Mouse (Mus musculus): Measurements from ENCODE around the gene Rbm8a. TPM values are rescaled to one million over a fixed set of nuclear protein-coding genes. Genes with fewer than 3 reads are reported as not detected.

Rbm8a gene
- polyA plus RNA-seq, 1 experiment from 2014 or later, result 147 TPM

GRCm38 (mm10) chr3:96669727-96670468 lies 40.2 kb downstream of the Rbm8a start, which contains the start of gene Ankrd35:
Gene Ankrd35 (plus strand): TSS chr3:96670131.
- Histone ChIP-seq H3K36me3 (ENCODE audit: control insufficient read depth, insufficient read depth, low read length) (no peaks in the 10 kb centered on the region), H3K4me2 (replicated peaks; ENCODE audit: low read depth, low read length) (peak within 1 kb of the TSS; percentile 55), H3K27ac (ENCODE audit: low read length) (no peak within 1 kb of the TSS), H3K9ac (replicated peaks; ENCODE audit: low read depth, low read length) (no peak within 1 kb of the TSS), H3K4me3 (ENCODE audit: low read depth, low read length) (peak within 1 kb of the TSS; percentile 30), H3K27me3 (ENCODE audit: control insufficient read depth, insufficient read depth, low read length) (no peaks in the 10 kb centered on the region), H3K4me1 (ENCODE audit: control insufficient read depth, insufficient read depth, low read length) (peaks cover 9% of the 10 kb centered on the region; the same call in 1 of the 2 replicates), H3K9me3 (ENCODE audit: control insufficient read depth, low read depth, low read length) (no peaks in the 10 kb centered on the region)
- WGBS, result 5% methylated on average over 34 of the region's 35 CpGs
- peak; percentile 93 for ATAC-seq (ENCODE audit: insufficient number of reproducible peaks, insufficient read depth, low FRiP score, low read depth)

DNA sequence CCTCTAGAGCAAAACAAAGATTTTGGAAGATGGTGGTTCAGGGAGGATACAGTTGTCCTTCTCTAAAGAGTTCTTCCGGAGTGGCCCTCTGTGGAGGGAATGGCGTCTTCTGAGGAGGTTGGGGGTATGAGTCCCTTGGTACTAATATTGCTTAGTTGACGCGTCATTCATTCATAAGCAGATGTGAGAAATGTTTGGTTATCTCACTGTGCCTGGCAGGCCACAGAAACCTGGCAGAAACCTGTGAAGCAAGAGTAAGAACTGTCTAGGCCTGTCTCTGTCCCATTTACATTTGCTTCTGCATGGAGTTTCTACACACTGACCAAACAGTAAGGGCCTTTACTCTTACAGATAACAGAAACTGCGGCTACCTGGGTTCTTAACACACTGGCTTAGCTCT lies 41.8 kb downstream of the Rbm8a start:
- no peak overlapping the region for H3K4me2 ChIP-seq (replicated peaks; ENCODE audit: low read depth, low read length)
- WGBS, result 89% methylated on average over 5 of the region's 5 CpGs
- ATAC-seq (ENCODE audit: insufficient number of reproducible peaks, insufficient read depth, low FRiP score, low read depth), result no peak

DNA sequence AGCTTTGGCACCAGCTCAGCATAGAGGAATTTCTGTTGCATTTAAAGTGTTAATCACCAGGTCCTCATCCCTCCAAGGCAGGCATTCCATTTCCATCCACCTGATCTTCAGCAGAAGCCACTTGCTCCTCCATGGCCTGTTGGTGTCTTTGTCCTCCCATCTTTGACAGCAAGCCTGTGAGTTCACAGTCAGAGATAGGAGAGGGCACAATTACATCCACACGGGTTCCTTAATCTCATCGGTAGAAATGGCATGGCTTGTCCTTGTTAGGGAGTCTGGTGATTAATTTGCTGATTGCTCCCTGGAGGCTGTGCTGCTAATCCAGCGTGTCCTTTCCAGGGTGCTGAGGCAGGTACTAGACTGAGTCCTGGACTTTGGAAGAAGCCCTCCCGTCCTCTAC lies 43.8 kb downstream of the Rbm8a start:
- 68% methylated on average over 4 of the region's 4 CpGs for WGBS
- H3K27me3 ChIP-seq (ENCODE audit: control insufficient read depth, insufficient read depth, low read length), result no peaks in the 10 kb centered on the region
- peaks cover 9% of the 10 kb centered on the region; the same call in 1 of the 2 replicates for H3K4me1 ChIP-seq (ENCODE audit: control insufficient read depth, insufficient read depth, low read length)
- no peaks in the 10 kb centered on the region for H3K9me3 ChIP-seq (ENCODE audit: control insufficient read depth, low read depth, low read length)
- H3K4me3 ChIP-seq (ENCODE audit: low read depth, low read length), result no peak overlapping the region
- H3K9ac ChIP-seq (replicated peaks; ENCODE audit: low read depth, low read length), result no peak overlapping the region
- H3K4me2 ChIP-seq (replicated peaks; ENCODE audit: low read depth, low read length), result no peak overlapping the region
- H3K36me3 ChIP-seq (ENCODE audit: control insufficient read depth, insufficient read depth, low read length), result no peaks in the 10 kb centered on the region
- ATAC-seq (ENCODE audit: insufficient number of reproducible peaks, insufficient read depth, low FRiP score, low read depth), result no peak
- no peak overlapping the region for H3K27ac ChIP-seq (ENCODE audit: low read length)

More for the DNA sequence above, 41.8 kb downstream of the Rbm8a start:
- Histone ChIP-seq H3K27ac (ENCODE audit: low read length) (no peak overlapping the region), H3K4me1 (ENCODE audit: control insufficient read depth, insufficient read depth, low read length) (peaks cover 9% of the 10 kb centered on the region; the same call in 1 of the 2 replicates), H3K36me3 (ENCODE audit: control insufficient read depth, insufficient read depth, low read length) (no peaks in the 10 kb centered on the region), H3K4me3 (ENCODE audit: low read depth, low read length) (no peak overlapping the region), H3K9ac (replicated peaks; ENCODE audit: low read depth, low read length) (no peak overlapping the region), H3K27me3 (ENCODE audit: control insufficient read depth, insufficient read depth, low read length) (no peaks in the 10 kb centered on the region), H3K9me3 (ENCODE audit: control insufficient read depth, low read depth, low read length) (no peaks in the 10 kb centered on the region)

DNA sequence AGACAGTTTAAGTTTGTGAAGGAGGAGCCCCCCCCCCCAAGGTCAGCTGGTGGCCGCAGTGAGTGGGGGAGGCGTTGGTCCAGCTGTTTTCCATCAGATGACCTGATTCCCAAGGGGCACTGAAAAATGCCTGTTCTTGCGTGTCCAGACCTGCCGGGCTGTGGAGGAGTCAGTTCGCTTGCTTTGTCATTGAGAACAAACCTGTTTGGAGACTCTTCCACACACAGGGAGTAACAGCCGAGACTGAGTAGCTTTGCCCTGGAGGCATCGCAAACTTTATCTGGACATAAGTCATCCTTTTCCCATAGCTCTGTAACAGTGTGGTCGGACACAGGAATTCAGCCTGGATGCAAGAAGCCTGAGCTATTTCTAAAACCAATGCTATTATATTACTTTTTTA lies 44.7 kb downstream of the Rbm8a start:
- 24% methylated on average over 8 of the region's 8 CpGs for WGBS
- Histone ChIP-seq H3K9ac (replicated peaks; ENCODE audit: low read depth, low read length) (no peak overlapping the region), H3K27me3 (ENCODE audit: control insufficient read depth, insufficient read depth, low read length) (no peaks in the 10 kb centered on the region), H3K27ac (ENCODE audit: low read length) (peak overlapping the region; percentile 52; the same call in 1 of the 2 replicates), H3K36me3 (ENCODE audit: control insufficient read depth, insufficient read depth, low read length) (no peaks in the 10 kb centered on the region), H3K4me1 (ENCODE audit: control insufficient read depth, insufficient read depth, low read length) (peaks cover 9% of the 10 kb centered on the region; the same call in 1 of the 2 replicates), H3K4me2 (replicated peaks; ENCODE audit: low read depth, low read length) (no peak overlapping the region), H3K4me3 (ENCODE audit: low read depth, low read length) (no peak overlapping the region), H3K9me3 (ENCODE audit: control insufficient read depth, low read depth, low read length) (no peaks in the 10 kb centered on the region)
- no peak for ATAC-seq (ENCODE audit: insufficient number of reproducible peaks, insufficient read depth, low FRiP score, low read depth)

- WGBS, result 85% methylated on average over 3 of the region's 3 CpGs
- Histone ChIP-seq H3K9me3 (ENCODE audit: control insufficient read depth, low read depth, low read length) (no peaks in the 10 kb centered on the region), H3K9ac (replicated peaks; ENCODE audit: low read depth, low read length) (no peak overlapping the region), H3K36me3 (ENCODE audit: control insufficient read depth, insufficient read depth, low read length) (no peaks in the 10 kb centered on the region), H3K4me2 (replicated peaks; ENCODE audit: low read depth, low read length) (no peak overlapping the region), H3K4me1 (ENCODE audit: control insufficient read depth, insufficient read depth, low read length) (peaks cover 9% of the 10 kb centered on the region; the same call in 1 of the 2 replicates), H3K27me3 (ENCODE audit: control insufficient read depth, insufficient read depth, low read length) (no peaks in the 10 kb centered on the region), H3K27ac (ENCODE audit: low read length) (no peak overlapping the region; the same call in 1 of the 2 replicates), H3K4me3 (ENCODE audit: low read depth, low read length) (no peak overlapping the region)
- no peak for ATAC-seq (ENCODE audit: insufficient number of reproducible peaks, insufficient read depth, low FRiP score, low read depth)
Observed at GRCm38 (mm10) chr3:96675171-96675570, 45.4 kb downstream of the Rbm8a start.

- H3K4me2 ChIP-seq (replicated peaks; ENCODE audit: low read depth, low read length), result no peak overlapping the region
- H3K9me3 ChIP-seq (ENCODE audit: control insufficient read depth, low read depth, low read length), result no peaks in the 10 kb centered on the region
- H3K9ac ChIP-seq (replicated peaks; ENCODE audit: low read depth, low read length), result no peak overlapping the region
- no peaks in the 10 kb centered on the region for H3K36me3 ChIP-seq (ENCODE audit: control insufficient read depth, insufficient read depth, low read length)
- no peak overlapping the region; the same call in 1 of the 2 replicates for H3K27ac ChIP-seq (ENCODE audit: low read length)
- 0 out of 2 replicates have a peak, but pooled peaks cover 4% of the 10 kb centered on the region for H3K4me1 ChIP-seq (ENCODE audit: control insufficient read depth, insufficient read depth, low read length)
- H3K27me3 ChIP-seq (ENCODE audit: control insufficient read depth, insufficient read depth, low read length), result no peaks in the 10 kb centered on the region
- ATAC-seq (ENCODE audit: insufficient number of reproducible peaks, insufficient read depth, low FRiP score, low read depth), result no peak
- WGBS, result 46% methylated on average over 3 of the region's 3 CpGs
- no peak overlapping the region for H3K4me3 ChIP-seq (ENCODE audit: low read depth, low read length)
Observed at GRCm38 (mm10) chr3:96675690-96676089, 46.0 kb downstream of the Rbm8a start.

GRCm38 (mm10) chr3:96678456-96678855 lies 48.7 kb downstream of the Rbm8a start:
- Histone ChIP-seq H3K4me1 (ENCODE audit: control insufficient read depth, insufficient read depth, low read length) (0 out of 2 replicates have a peak, but pooled peaks cover 4% of the 10 kb centered on the region), H3K27ac (ENCODE audit: low read length) (peak overlapping the region; percentile 21; the same call in 1 of the 2 replicates), H3K36me3 (ENCODE audit: control insufficient read depth, insufficient read depth, low read length) (no peaks in the 10 kb centered on the region), H3K4me2 (replicated peaks; ENCODE audit: low read depth, low read length) (no peak overlapping the region), H3K27me3 (ENCODE audit: control insufficient read depth, insufficient read depth, low read length) (no peaks in the 10 kb centered on the region), H3K4me3 (ENCODE audit: low read depth, low read length) (no peak overlapping the region), H3K9me3 (ENCODE audit: control insufficient read depth, low read depth, low read length) (no peaks in the 10 kb centered on the region), H3K9ac (replicated peaks; ENCODE audit: low read depth, low read length) (no peak overlapping the region)
- 68% methylated on average over 7 of the region's 7 CpGs for WGBS
- ATAC-seq (ENCODE audit: insufficient number of reproducible peaks, insufficient read depth, low FRiP score, low read depth), result no peak

DNA sequence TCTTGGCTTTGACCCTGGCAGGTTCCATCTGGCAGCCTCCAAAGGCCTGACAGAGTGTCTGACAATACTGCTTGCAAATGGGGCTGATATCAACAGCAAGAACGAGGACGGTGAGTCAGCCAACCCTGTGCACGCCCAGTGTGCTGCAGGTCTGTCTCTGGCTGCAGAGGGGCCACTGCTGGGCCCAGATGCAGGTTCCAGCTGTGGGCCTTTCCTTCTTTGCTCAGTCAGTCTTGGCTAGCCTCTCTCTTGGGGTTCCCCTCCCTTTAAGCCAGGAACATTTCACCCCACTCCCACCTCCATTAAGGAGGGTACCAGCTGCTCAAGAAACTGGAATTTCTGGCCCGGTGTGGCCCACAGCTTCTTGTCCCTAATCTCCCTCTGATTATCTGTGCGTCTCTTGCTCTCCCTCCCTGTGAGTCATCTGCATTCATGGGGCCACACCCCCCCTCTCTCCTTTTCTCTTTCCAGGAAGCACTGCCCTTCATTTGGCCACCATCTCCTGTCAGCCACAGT lies 49.5 kb downstream of the Rbm8a start:
- ATAC-seq (ENCODE audit: insufficient number of reproducible peaks, insufficient read depth, low FRiP score, low read depth), result peak; percentile 19; the same call in 1 of the 2 replicates
- Histone ChIP-seq H3K9ac (replicated peaks; ENCODE audit: low read depth, low read length) (peak overlapping the region; percentile 10; the same call in 1 of the 2 replicates), H3K9me3 (ENCODE audit: control insufficient read depth, low read depth, low read length) (no peaks in the 10 kb centered on the region), H3K27me3 (ENCODE audit: control insufficient read depth, insufficient read depth, low read length) (no peaks in the 10 kb centered on the region), H3K27ac (ENCODE audit: low read length) (peak overlapping the region; percentile 21; the same call in 1 of the 2 replicates), H3K4me3 (ENCODE audit: low read depth, low read length) (no peak overlapping the region), H3K4me2 (replicated peaks; ENCODE audit: low read depth, low read length) (no peak overlapping the region), H3K4me1 (ENCODE audit: control insufficient read depth, insufficient read depth, low read length) (0 out of 2 replicates have a peak, but pooled peaks cover 4% of the 10 kb centered on the region), H3K36me3 (ENCODE audit: control insufficient read depth, insufficient read depth, low read length) (no peaks in the 10 kb centered on the region)
- WGBS, result 23% methylated on average over 5 of the region's 5 CpGs
